Mouse (Mus musculus): ENCODE results near the gene Olfr1140.

GRCm38 (mm10) chr2:87753891-87754290 lies 10.3 kb downstream of the Olfr1140 start, which contains the start of gene Olfr1141:
- TF ChIP-seq CTCF (IDR thresholded peaks at IDR 0.05; ENCODE audit: extremely low read depth, insufficient read depth, low read length), result no peak
- no peak for TF ChIP-seq POLR2A (IDR thresholded peaks at IDR 0.05; ENCODE audit: extremely low read depth, insufficient read depth, low read length)
